Mouse (Mus musculus) olfactory bulb, adult 2 months (tissue): ENCODE results near the gene Emp2. TPM values are rescaled to one million over a fixed set of nuclear protein-coding genes. Genes with fewer than 3 reads are reported as not detected.
A peak's percentile ranks its signal among the peaks of the same experiment; 100 is the strongest.

ENCODE experiments used
- H3K27ac ChIP-seq: fragments of 200-500 bp; 2 replicates; pipeline ENCODE4 v1.5.1; 2012; ENCODE audit warnings: low read depth, low read length; ENCODE audit not compliant: insufficient read depth
- H3K4me1 ChIP-seq: fragments of 200-500 bp; 2 replicates; pipeline ENCODE4 v1.6.1; 2012; ENCODE audit warnings: low read length; ENCODE audit not compliant: control insufficient read depth, insufficient read depth
- H3K4me3 ChIP-seq: fragments of 200-500 bp; 2 replicates; pipeline ENCODE4 v1.5.1; 2012; ENCODE audit warnings: mild to moderate bottlenecking, low read depth, low read length, moderate library complexity; ENCODE audit not compliant: insufficient read depth
- CTCF ChIP-seq: fragments of 200-500 bp; IDR thresholded peaks from 2 replicates; pipeline ENCODE4 v1.5.1; 2012; ENCODE audit warnings: low read depth, mild to moderate bottlenecking, low read length, moderate library complexity; ENCODE audit not compliant: insufficient read depth
- POLR2A ChIP-seq: fragments of 200-500 bp; IDR thresholded peaks from 2 replicates; pipeline ENCODE4 v1.6.1; 2012; ENCODE audit warnings: mild to moderate bottlenecking, low read depth, low read length, moderate library complexity; ENCODE audit not compliant: insufficient read depth
- WGBS: fragments of 180-500 bp; shearing (Covaris S2); methylation state at CpG from one replicate; pipeline ENCODE4 v1.1.7; 2018; 5-methylcytosine and 5-hydroxymethylcytosine counted together
- polyA plus RNA-seq: library from polyadenylated mRNA; stranded (reverse); fragments of >200 nt; gene quantifications from 2 replicates; pipeline ENCODE4 v1.2.4, GENCODE M21; 2012; ENCODE audit warnings: low replicate concordance; ENCODE audit not compliant: missing spikeins, insufficient read depth, insufficient read length

Emp2 gene
- not detected in 2 replicates for polyA plus RNA-seq

- Histone ChIP-seq H3K4me1 (peaks cover 19% of the 10 kb centered on the region), H3K27ac (no peak within 1 kb of the TSS), H3K4me3 (peak within 1 kb of the TSS; percentile 57)
- under 1% methylated on average over 40 of the region's 40 CpGs for WGBS
- TF ChIP-seq CTCF (no peak), POLR2A (no peak)
Measured at GRCm38 (mm10) chr16:10313646-10314088, at the start of gene Emp2. TSS of gene Emp2 (minus strand) at chr16:10313968.

- TF ChIP-seq POLR2A, result no peak
- TF ChIP-seq CTCF, result no peak
- WGBS, result 30% methylated on average over 1 of the region's 1 CpGs
- peaks cover 15% of the 10 kb centered on the region for H3K4me1 ChIP-seq
- no peak overlapping the region for H3K27ac ChIP-seq
- H3K4me3 ChIP-seq, result no peak overlapping the region
Measured at GRCm38 (mm10) chr16:10363061-10363460, 49.3 kb upstream of the Emp2 start.

GRCm38 (mm10) chr16:10359241-10359640 is 45.5 kb upstream of the Emp2 start:
- 93% methylated on average over 6 of the region's 6 CpGs for WGBS
- TF ChIP-seq POLR2A, result no peak
- TF ChIP-seq CTCF, result no peak

DNA sequence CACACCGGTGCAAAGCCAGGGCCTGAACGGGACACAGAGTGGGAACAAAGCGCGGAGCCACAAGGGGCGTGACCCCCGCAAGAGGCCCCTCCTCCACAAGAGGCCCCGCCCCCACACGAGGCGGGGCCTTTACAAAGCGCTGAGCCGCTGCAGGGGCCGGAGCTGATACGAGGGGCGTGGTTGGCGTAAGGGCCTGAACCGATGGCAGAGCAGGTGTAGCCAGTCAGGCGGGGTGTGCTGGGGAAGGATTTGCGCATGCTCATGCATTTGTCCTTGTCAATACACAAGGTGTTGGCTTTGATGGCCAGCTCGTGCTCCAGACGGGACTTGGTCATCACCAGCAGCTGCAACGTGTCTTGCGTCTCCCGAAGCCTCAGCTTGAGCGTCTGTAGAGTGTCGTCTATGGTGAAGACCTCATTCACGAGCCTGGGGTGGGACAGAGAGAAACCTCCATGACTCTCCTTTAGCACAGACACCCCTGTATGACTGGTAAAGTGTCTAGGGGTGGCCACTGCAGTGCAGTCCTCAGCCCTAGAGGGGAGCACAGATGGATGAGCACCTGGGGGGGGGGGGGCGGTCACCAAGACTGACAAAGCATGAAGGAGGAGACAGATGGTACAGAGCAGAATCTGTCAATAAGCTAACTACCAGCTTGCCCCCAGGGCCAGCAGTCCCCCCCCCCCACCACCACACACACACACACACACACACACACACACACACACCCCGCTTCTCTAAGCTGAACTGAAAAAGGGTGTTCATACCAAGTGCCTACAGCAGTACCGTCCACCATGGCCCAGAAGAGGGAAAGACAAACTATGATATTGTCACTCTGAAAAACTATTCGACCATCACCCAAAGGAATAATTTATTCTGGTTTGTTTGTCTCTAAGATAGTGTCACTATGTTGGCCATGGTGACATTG is 44.5 kb upstream of the Emp2 start:
- Histone ChIP-seq H3K27ac (no peak overlapping the region), H3K4me3 (no peak overlapping the region), H3K4me1 (peaks cover 7% of the 10 kb centered on the region)
- WGBS, result 29% methylated on average over 30 of the region's 30 CpGs
- TF ChIP-seq POLR2A (no peak), CTCF (no peak)

More at GRCm38 (mm10) chr16:10359241-10359640, 45.5 kb upstream of the Emp2 start:
- Histone ChIP-seq H3K27ac (no peak overlapping the region), H3K4me1 (peaks cover 8% of the 10 kb centered on the region), H3K4me3 (no peak overlapping the region)

- TF ChIP-seq CTCF (no peak), POLR2A (no peak)
- H3K4me3 ChIP-seq, result no peak overlapping the region
- H3K27ac ChIP-seq, result no peak overlapping the region
- H3K4me1 ChIP-seq, result peaks cover 4% of the 10 kb centered on the region
Measured at GRCm38 (mm10) chr16:10355004-10355403, 41.2 kb upstream of the Emp2 start.

DNA sequence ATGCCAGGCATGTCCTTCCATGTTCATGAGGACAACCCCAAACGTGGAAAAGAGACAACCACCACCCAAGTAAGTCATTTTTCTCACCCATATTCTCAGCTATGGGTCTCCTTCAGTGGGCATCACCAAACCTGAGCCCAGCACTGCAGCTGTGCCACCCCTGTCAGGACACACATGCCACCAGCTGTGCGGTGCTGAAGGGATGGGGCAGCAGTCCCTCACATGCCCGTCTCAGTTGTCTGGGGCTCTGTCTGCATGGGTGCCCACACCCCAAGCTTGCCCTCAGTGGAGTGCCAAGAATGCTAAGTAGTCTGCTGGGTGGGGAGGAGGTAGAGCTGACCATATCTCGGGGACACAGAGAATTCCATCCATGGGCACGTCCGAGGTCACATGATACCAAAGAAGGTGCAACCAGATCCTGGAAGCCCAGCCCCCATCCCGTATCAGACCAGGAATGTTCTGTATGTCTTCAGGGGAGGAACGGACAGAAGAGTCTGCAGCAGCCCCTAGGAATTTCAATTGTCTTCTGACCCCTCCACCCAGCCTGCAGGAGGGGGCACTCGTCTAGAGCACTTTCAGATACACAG is 37.4 kb upstream of the Emp2 start:
- 79% methylated on average over 9 of the region's 9 CpGs for WGBS
- TF ChIP-seq CTCF (no peak), POLR2A (no peak)
- Histone ChIP-seq H3K27ac (no peak overlapping the region), H3K4me3 (no peak overlapping the region), H3K4me1 (peaks cover 6% of the 10 kb centered on the region; the same call in 1 of the 2 replicates)

GRCm38 (mm10) chr16:10349876-10350275 is 36.1 kb upstream of the Emp2 start:
- 83% methylated on average over 10 of the region's 10 CpGs for WGBS
- H3K4me1 ChIP-seq, result peaks cover 6% of the 10 kb centered on the region; the same call in 1 of the 2 replicates
- H3K27ac ChIP-seq, result no peak overlapping the region
- no peak overlapping the region for H3K4me3 ChIP-seq
- no peak for TF ChIP-seq POLR2A
- no peak for TF ChIP-seq CTCF

GRCm38 (mm10) chr16:10349436-10349835 is 35.7 kb upstream of the Emp2 start:
- H3K4me3 ChIP-seq, result no peak overlapping the region
- TF ChIP-seq CTCF (no peak), POLR2A (no peak)
- WGBS, result 66% methylated on average over 5 of the region's 5 CpGs
- peaks cover 6% of the 10 kb centered on the region; the same call in 1 of the 2 replicates for H3K4me1 ChIP-seq
- H3K27ac ChIP-seq, result no peak overlapping the region

GRCm38 (mm10) chr16:10347551-10347950 is 33.8 kb upstream of the Emp2 start:
- H3K4me3 ChIP-seq, result no peak overlapping the region
- 73% methylated on average over 7 of the region's 7 CpGs for WGBS
- H3K27ac ChIP-seq, result no peak overlapping the region
- H3K4me1 ChIP-seq, result peaks cover 6% of the 10 kb centered on the region; the same call in 1 of the 2 replicates
- TF ChIP-seq POLR2A, result no peak
- no peak for TF ChIP-seq CTCF

DNA sequence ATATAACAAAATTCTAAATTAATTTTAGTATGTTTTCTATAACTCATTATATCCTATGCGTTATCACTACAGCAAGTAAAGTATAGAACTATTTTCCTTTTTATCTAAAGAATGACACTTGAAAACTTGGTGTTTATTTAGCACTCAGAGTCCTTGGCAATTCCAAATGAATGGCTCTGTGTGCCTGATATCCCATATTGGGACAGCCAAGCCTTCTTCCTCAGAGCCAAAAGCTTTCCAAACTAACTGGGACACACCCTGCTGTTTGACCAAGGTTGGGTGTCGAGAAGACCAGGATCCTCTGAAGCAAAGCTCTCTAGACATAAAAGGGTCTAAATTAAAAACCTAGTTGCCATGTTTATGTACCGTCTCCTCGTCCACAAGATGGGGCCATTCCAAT is 27.3 kb upstream of the Emp2 start:
- WGBS, result 81% methylated on average over 4 of the region's 4 CpGs
- Histone ChIP-seq H3K27ac (no peak overlapping the region), H3K4me3 (no peak overlapping the region), H3K4me1 (no peaks in the 10 kb centered on the region)
- no peak for TF ChIP-seq POLR2A
- TF ChIP-seq CTCF, result no peak
